In genomic region chr17:56134463-56134971, GRCm38 (mm10) we compare ENCODE assay signal across 8 mouse cellular contexts. TPM values are rescaled to one million over a fixed set of nuclear protein-coding genes. Genes with fewer than 3 reads are reported as not detected.
A peak's percentile ranks its signal among the peaks of the same experiment; 100 is the strongest.
DNase-seq lines count a peak whose midpoint lies in the region; ATAC-seq and TF ChIP-seq lines count a peak whose summit lies in the region.

No protein-coding gene starts in this region.

- H3K4me3 ChIP-seq in ES-Bruce4 (ENCODE audit: low read depth, low read length) = peak overlapping the region; percentile 32
- H3K4me3 ChIP-seq in hindbrain, postnatal 0 days (ENCODE audit: low read length) = peak overlapping the region; percentile 17; the same call in 1 of the 2 replicates
- H3K4me3 ChIP-seq in liver, embryonic 12.5 days = peak overlapping the region; percentile 54

- WGBS in hindbrain, postnatal 0 days = 6% methylated on average over 27 of the region's 27 CpGs
- 1% methylated on average over 27 of the region's 27 CpGs for WGBS in liver, embryonic 12.5 days (ENCODE audit: insufficient replicate concordance)

- TF ChIP-seq EP300 in ES-Bruce4 (IDR thresholded peaks at IDR 0.05; ENCODE audit: insufficient read depth, low read depth, low read length) = no peak

- no peak for ATAC-seq in hindbrain, postnatal 0 days
- ATAC-seq in liver, embryonic 12.5 days = peak; percentile 42
- peak; percentile 46 for ATAC-seq in monocyte, adult 5-6 weeks (replicated peaks; ENCODE audit: insufficient number of reproducible peaks, low FRiP score, low TSS enrichment, poor library complexity, severe bottlenecking)

- no peaks in the 10 kb centered on the region for H3K9me3 ChIP-seq in ES-Bruce4 (replicated peaks; ENCODE audit: control insufficient read depth, insufficient read depth, low read length, poor library complexity, severe bottlenecking)
- H3K9me3 ChIP-seq in hindbrain, postnatal 0 days (ENCODE audit: low read length) = no peaks in the 10 kb centered on the region
- no peaks in the 10 kb centered on the region for H3K9me3 ChIP-seq in liver, embryonic 12.5 days (replicated peaks)

- no peak overlapping the region for H3K9ac ChIP-seq in ES-Bruce4 (ENCODE audit: low read depth, poor library complexity, severe bottlenecking)
- 0 out of 2 replicates have a peak overlapping the region, but pooled peaks have one; percentile 17 for H3K9ac ChIP-seq in hindbrain, postnatal 0 days (replicated peaks; ENCODE audit: low read length)
- H3K9ac ChIP-seq in liver, embryonic 12.5 days = peak overlapping the region; percentile 47

- peak; percentile 89 for TF ChIP-seq CTCF in ES-Bruce4 (IDR thresholded peaks at IDR 0.05; ENCODE audit: low read depth, low read length)
- TF ChIP-seq CTCF in hindbrain, postnatal 0 days (IDR thresholded peaks at IDR 0.05; ENCODE audit: low read depth) = peak; percentile 78

- H3K27ac ChIP-seq in ES-Bruce4 (ENCODE audit: insufficient read depth, low read length) = no peak overlapping the region
- H3K27ac ChIP-seq in hindbrain, postnatal 0 days = 0 out of 2 replicates have a peak overlapping the region, but pooled peaks have one; percentile 6
- H3K27ac ChIP-seq in liver, embryonic 12.5 days = peak overlapping the region; percentile 74

- peak; percentile 58 for DNase-seq in 3T3-L1 (ENCODE audit: low read depth, low spot score)
- DNase-seq in cerebellum, adult 9-10 months = peak; percentile 57
- DNase-seq in forelimb bud, embryonic 11.5 days (ENCODE audit: low read depth, low spot score) = peak; percentile 43
- no peak for DNase-seq in hindbrain, postnatal 0 days (ENCODE audit: low spot score)
- DNase-seq in thymus, postnatal 0 days (ENCODE audit: low spot score) = peak; percentile 77

- no peaks in the 10 kb centered on the region for H3K27me3 ChIP-seq in ES-Bruce4 (ENCODE audit: control insufficient read depth, insufficient read depth, low read length, poor library complexity, severe bottlenecking)
- no peaks in the 10 kb centered on the region for H3K27me3 ChIP-seq in hindbrain, postnatal 0 days (ENCODE audit: insufficient read depth, low read length)
- peaks cover 31% of the 10 kb centered on the region for H3K27me3 ChIP-seq in liver, embryonic 12.5 days (replicated peaks)

- peak overlapping the region; percentile 53 for H3K4me2 ChIP-seq in hindbrain, postnatal 0 days (ENCODE audit: low read depth, low read length)
- H3K4me2 ChIP-seq in liver, embryonic 12.5 days = peak overlapping the region; percentile 88

- no peak for TF ChIP-seq POLR2A in ES-Bruce4 (IDR thresholded peaks at IDR 0.05; ENCODE audit: insufficient read depth, low read length)

- H3K36me3 ChIP-seq in ES-Bruce4 (ENCODE audit: control insufficient read depth, insufficient read depth, low read length, poor library complexity, severe bottlenecking) = no peaks in the 10 kb centered on the region
- H3K36me3 ChIP-seq in hindbrain, postnatal 0 days (ENCODE audit: insufficient read depth, low read length) = peaks cover 16% of the 10 kb centered on the region
- H3K36me3 ChIP-seq in liver, embryonic 12.5 days = peaks cover 7% of the 10 kb centered on the region; the same call in 1 of the 2 replicates

- no peaks in the 10 kb centered on the region for H3K4me1 ChIP-seq in ES-Bruce4 (ENCODE audit: control insufficient read depth, insufficient read depth, low read length)
- peaks cover 9% of the 10 kb centered on the region for H3K4me1 ChIP-seq in hindbrain, postnatal 0 days (ENCODE audit: insufficient read depth, low read length)
- peaks cover 43% of the 10 kb centered on the region for H3K4me1 ChIP-seq in liver, embryonic 12.5 days

RNA-seq across cellular contexts. Expression of gene Sema6b, which starts 5.6 kb away (rescaled TPM):
- polyA plus RNA-seq in ES-Bruce4 (2011; ENCODE audit: insufficient read depth, insufficient read length, low read depth, missing spikeins) = 2.1 and 2.5 TPM in 2 replicates
- 91.6 and 97.5 TPM in 2 replicates for total RNA-seq in hindbrain, postnatal 0 days (2014; rRNA removed)
- polyA plus RNA-seq in hindbrain, postnatal 0 days (2015; fragmentation: Nextera tagmentation; extraction: Ambion mirVana) = 12.9 and 13.2 TPM in 2 replicates
- polyA plus RNA-seq in liver, embryonic 12.5 days (2016; fragmentation: Nextera tagmentation; extraction: Ambion mirVana) = 1.5 and 1.7 TPM in 2 replicates
- total RNA-seq in monocyte, adult 5-6 weeks (2017) = 0.53 to 1.2 TPM (median 0.87 TPM) in 3 replicates
- polyA plus RNA-seq in thymus, postnatal 0 days (2015; fragmentation: Nextera tagmentation; extraction: Ambion mirVana) = 1.0 TPM in 2 replicates

RNA-seq across cellular contexts. Expression of gene Lrg1, which starts 12.7 kb away (rescaled TPM):
- polyA plus RNA-seq in ES-Bruce4 (2011; ENCODE audit: insufficient read depth, insufficient read length, low read depth, missing spikeins) = not detected in 2 replicates
- 0.21 TPM in 1 of 2 replicates, not detected in the other for total RNA-seq in hindbrain, postnatal 0 days (2014; rRNA removed)
- 0.90 and 0.95 TPM in 2 replicates for polyA plus RNA-seq in hindbrain, postnatal 0 days (2015; fragmentation: Nextera tagmentation; extraction: Ambion mirVana)
- 0.27 and 0.48 TPM in 2 replicates for polyA plus RNA-seq in liver, embryonic 12.5 days (2016; fragmentation: Nextera tagmentation; extraction: Ambion mirVana)
- not detected in 3 replicates for total RNA-seq in monocyte, adult 5-6 weeks (2017)
- polyA plus RNA-seq in thymus, postnatal 0 days (2015; fragmentation: Nextera tagmentation; extraction: Ambion mirVana) = 2.7 and 3.1 TPM in 2 replicates

RNA-seq across cellular contexts. Expression of gene Plin5, which starts 17.1 kb away (rescaled TPM):
- 0.90 and 1.0 TPM in 2 replicates for polyA plus RNA-seq in ES-Bruce4 (2011; ENCODE audit: insufficient read depth, insufficient read length, low read depth, missing spikeins)
- 2.2 and 3.3 TPM in 2 replicates for total RNA-seq in hindbrain, postnatal 0 days (2014; rRNA removed)
- polyA plus RNA-seq in hindbrain, postnatal 0 days (2015; fragmentation: Nextera tagmentation; extraction: Ambion mirVana) = 4.1 and 4.4 TPM in 2 replicates
- 0.25 and 0.38 TPM in 2 replicates for polyA plus RNA-seq in liver, embryonic 12.5 days (2016; fragmentation: Nextera tagmentation; extraction: Ambion mirVana)
- not detected in 3 replicates for total RNA-seq in monocyte, adult 5-6 weeks (2017)
- 0.10 and 0.44 TPM in 2 replicates for polyA plus RNA-seq in thymus, postnatal 0 days (2015; fragmentation: Nextera tagmentation; extraction: Ambion mirVana)

RNA-seq across cellular contexts. Expression of gene Plin4, which starts 24.9 kb away (rescaled TPM):
- 0.21 and 0.35 TPM in 2 replicates for polyA plus RNA-seq in ES-Bruce4 (2011; ENCODE audit: insufficient read depth, insufficient read length, low read depth, missing spikeins)
- total RNA-seq in hindbrain, postnatal 0 days (2014; rRNA removed) = 0.61 and 0.99 TPM in 2 replicates
- 0.08 and 0.11 TPM in 2 replicates for polyA plus RNA-seq in hindbrain, postnatal 0 days (2015; fragmentation: Nextera tagmentation; extraction: Ambion mirVana)
- 0.05 and 0.06 TPM in 2 replicates for polyA plus RNA-seq in liver, embryonic 12.5 days (2016; fragmentation: Nextera tagmentation; extraction: Ambion mirVana)
- total RNA-seq in monocyte, adult 5-6 weeks (2017) = not detected in 3 replicates
- 0.08 and 0.09 TPM in 2 replicates for polyA plus RNA-seq in thymus, postnatal 0 days (2015; fragmentation: Nextera tagmentation; extraction: Ambion mirVana)

RNA-seq across cellular contexts. Expression of gene Tnfaip8l1, which starts 27.8 kb away (rescaled TPM):
- polyA plus RNA-seq in ES-Bruce4 (2011; ENCODE audit: insufficient read depth, insufficient read length, low read depth, missing spikeins) = 1.8 and 2.5 TPM in 2 replicates
- total RNA-seq in hindbrain, postnatal 0 days (2014; rRNA removed) = 14.4 and 17.8 TPM in 2 replicates
- 6.9 and 7.1 TPM in 2 replicates for polyA plus RNA-seq in hindbrain, postnatal 0 days (2015; fragmentation: Nextera tagmentation; extraction: Ambion mirVana)
- polyA plus RNA-seq in liver, embryonic 12.5 days (2016; fragmentation: Nextera tagmentation; extraction: Ambion mirVana) = 3.7 TPM in 2 replicates
- 0.39 to 0.43 TPM in 2 of 3 replicates, not detected in the other for total RNA-seq in monocyte, adult 5-6 weeks (2017)
- 19.5 and 20.9 TPM in 2 replicates for polyA plus RNA-seq in thymus, postnatal 0 days (2015; fragmentation: Nextera tagmentation; extraction: Ambion mirVana)
